Mouse (Mus musculus): Measurements from ENCODE around the gene Sva.

Sva gene

GRCm38 (mm10) chr6:42038094-42038493, at the start of gene Sva:
Sva (plus strand) TSS chr6:42038394.
- DNase-seq (ENCODE audit: low spot score in 2 of 2) = no peak
